Mouse (Mus musculus) spleen, postnatal 10 days (tissue): Measurements from ENCODE around the gene Olfr297.

ENCODE experiments used
- DNase-seq, 2 experiments: peaks; one replicate each; pipeline ENCODE4 v3.0.0; 2021 to 2022; ENCODE audit warnings: low spot score in 2 of 2

Gene Olfr297

GRCm38 (mm10) chr7:86519668-86520067, at the start of gene Olfr297:
TSS of gene Olfr297 (plus strand) at chr7:86519968.
- no peak for DNase-seq

- DNase-seq = no peak
Measured at GRCm38 (mm10) chr7:86492384-86492783, 27.4 kb upstream of the Olfr297 start, which contains the start of gene Olfr298. TSS of gene Olfr298 (minus strand) at chr7:86492484.
